Mouse (Mus musculus) midbrain, embryonic 16.5 days (tissue): ENCODE measurements around the gene Ptgir. TPM values are rescaled to one million over a fixed set of nuclear protein-coding genes. Genes with fewer than 3 reads are reported as not detected.

ENCODE experiments used
- ATAC-seq: fragments of 200-750 bp; cut with Nextera tagmentation; 2 replicates; pipeline ENCODE4 v1.8.0; 2017; ENCODE audit warnings: moderate TSS enrichment
- H3K27ac ChIP-seq: fragments of 300-500 bp; sonication (generic); 2 replicates; pipeline ENCODE4 v1.5.1; 2014; ENCODE audit warnings: mild to moderate bottlenecking, low read length, mixed read lengths
- H3K27me3 ChIP-seq: fragments of 300-500 bp; sonication (generic); 2 replicates; pipeline ENCODE4 v1.6.1; 2014; ENCODE audit warnings: low read depth, low read length, mixed read lengths; ENCODE audit not compliant: control insufficient read depth, insufficient read depth
- H3K36me3 ChIP-seq: fragments of 300-500 bp; sonication (generic); 2 replicates; pipeline ENCODE4 v1.6.1; 2014; ENCODE audit warnings: mild to moderate bottlenecking, low read length, moderate library complexity, mixed read lengths; ENCODE audit not compliant: control insufficient read depth, insufficient read depth
- H3K4me1 ChIP-seq: fragments of 300-500 bp; sonication (generic); 2 replicates; pipeline ENCODE4 v1.6.1; 2014; ENCODE audit warnings: mild to moderate bottlenecking, low read length, mixed read lengths; ENCODE audit not compliant: control insufficient read depth, insufficient read depth
- H3K4me2 ChIP-seq: fragments of 300-500 bp; sonication (generic); 2 replicates; pipeline ENCODE4 v1.6.1; 2014; ENCODE audit warnings: mild to moderate bottlenecking, low read length, mixed read lengths
- H3K4me3 ChIP-seq: fragments of 300-500 bp; sonication (generic); 2 replicates; pipeline ENCODE4 v1.5.1; 2014; ENCODE audit warnings: low read depth, mild to moderate bottlenecking, low read length, moderate library complexity, mixed read lengths
- H3K9ac ChIP-seq: fragments of 300-500 bp; sonication (generic); 2 replicates; pipeline ENCODE4 v1.6.1; 2014; ENCODE audit warnings: low read depth, low read length, mixed read lengths
- H3K9me3 ChIP-seq: fragments of 300-500 bp; sonication (generic); replicated peaks from 2 replicates; pipeline ENCODE4 v1.6.1; 2014; ENCODE audit warnings: mild to moderate bottlenecking, low read length, mixed read lengths; ENCODE audit not compliant: control insufficient read depth, poor library complexity, severe bottlenecking
- WGBS: fragments of 180-500 bp; shearing (Covaris S2); extraction: QIAGEN DNeasy Blood & Tissue Kit; methylation state at CpG from one replicate; pipeline ENCODE4 v1.1.7; 2014; 5-methylcytosine and 5-hydroxymethylcytosine counted together
- polyA plus RNA-seq: library from polyadenylated mRNA; unstranded; fragments of >200 nt; fragmentation: Nextera tagmentation; extraction: Ambion mirVana; gene quantifications from 2 replicates; pipeline ENCODE4 v1.2.1, GENCODE M21; 2015

Gene Ptgir
- polyA plus RNA-seq, 1 experiment from 2014 or later: 0.23 TPM

GRCm38 (mm10) chr7:16908859-16909258 lies 2.6 kb downstream of the Ptgir start:
- Histone ChIP-seq H3K4me2 (no peak overlapping the region), H3K9ac (no peak overlapping the region), H3K27me3 (no peaks in the 10 kb centered on the region), H3K4me1 (no peaks in the 10 kb centered on the region; the same call in 1 of the 2 replicates), H3K27ac (no peak overlapping the region), H3K36me3 (no peaks in the 10 kb centered on the region), H3K9me3 (no peaks in the 10 kb centered on the region), H3K4me3 (no peak overlapping the region)
- 64% methylated on average over 11 of the region's 11 CpGs for WGBS
- no peak for ATAC-seq

- Histone ChIP-seq H3K9me3 (no peaks in the 10 kb centered on the region), H3K4me3 (no peak overlapping the region), H3K27ac (no peak overlapping the region), H3K36me3 (peaks cover 10% of the 10 kb centered on the region), H3K9ac (no peak overlapping the region), H3K4me2 (no peak overlapping the region), H3K4me1 (no peaks in the 10 kb centered on the region; the same call in 1 of the 2 replicates), H3K27me3 (no peaks in the 10 kb centered on the region)
- ATAC-seq: no peak
- WGBS: 55% methylated on average over 10 of the region's 10 CpGs
Measured at GRCm38 (mm10) chr7:16909909-16910308, 3.6 kb downstream of the Ptgir start.

- WGBS: 92% methylated on average over 3 of the region's 3 CpGs
- no peak overlapping the region for H3K4me3 ChIP-seq
- H3K4me2 ChIP-seq: no peak overlapping the region
- H3K27me3 ChIP-seq: no peaks in the 10 kb centered on the region
- H3K36me3 ChIP-seq: peaks cover 28% of the 10 kb centered on the region
- no peaks in the 10 kb centered on the region for H3K9me3 ChIP-seq
- ATAC-seq: no peak
- no peaks in the 10 kb centered on the region; the same call in 1 of the 2 replicates for H3K4me1 ChIP-seq
- no peak overlapping the region for H3K27ac ChIP-seq
- H3K9ac ChIP-seq: no peak overlapping the region
Measured at GRCm38 (mm10) chr7:16911904-16912303, 5.6 kb downstream of the Ptgir start.

GRCm38 (mm10) chr7:16912360-16912759 lies 6.1 kb downstream of the Ptgir start:
- H3K4me1 ChIP-seq: no peaks in the 10 kb centered on the region; the same call in 1 of the 2 replicates
- 80% methylated on average over 6 of the region's 6 CpGs for WGBS
- no peaks in the 10 kb centered on the region for H3K27me3 ChIP-seq
- peaks cover 31% of the 10 kb centered on the region for H3K36me3 ChIP-seq
- ATAC-seq: no peak
- H3K4me3 ChIP-seq: no peak overlapping the region
- no peak overlapping the region for H3K27ac ChIP-seq
- no peak overlapping the region for H3K9ac ChIP-seq
- no peak overlapping the region for H3K4me2 ChIP-seq
- H3K9me3 ChIP-seq: no peaks in the 10 kb centered on the region

- 0 out of 2 replicates have a peak overlapping the region, but pooled peaks have one; percentile 23 for H3K27ac ChIP-seq
- no peak overlapping the region for H3K4me2 ChIP-seq
- no peaks in the 10 kb centered on the region; the same call in 1 of the 2 replicates for H3K4me1 ChIP-seq
- no peak overlapping the region for H3K9ac ChIP-seq
- no peaks in the 10 kb centered on the region for H3K27me3 ChIP-seq
- peaks cover 45% of the 10 kb centered on the region for H3K36me3 ChIP-seq
- no peak overlapping the region for H3K4me3 ChIP-seq
- WGBS: 42% methylated on average over 10 of the region's 10 CpGs
- peak; percentile 29 for ATAC-seq
- H3K9me3 ChIP-seq: no peaks in the 10 kb centered on the region
Measured at GRCm38 (mm10) chr7:16913806-16914452, 7.6 kb downstream of the Ptgir start.

GRCm38 (mm10) chr7:16914453-16915343 lies 8.4 kb downstream of the Ptgir start:
- H3K36me3 ChIP-seq: peaks cover 50% of the 10 kb centered on the region
- 84% methylated on average over 18 of the region's 18 CpGs for WGBS
- no peak overlapping the region for H3K4me3 ChIP-seq
- no peak overlapping the region for H3K4me2 ChIP-seq
- H3K9ac ChIP-seq: no peak overlapping the region
- peaks cover 7% of the 10 kb centered on the region for H3K4me1 ChIP-seq
- peak; percentile 8; the same call in 1 of the 2 replicates for ATAC-seq
- H3K27ac ChIP-seq: no peak overlapping the region
- H3K27me3 ChIP-seq: no peaks in the 10 kb centered on the region
- no peaks in the 10 kb centered on the region for H3K9me3 ChIP-seq

- Histone ChIP-seq H3K27me3 (no peaks in the 10 kb centered on the region), H3K4me2 (no peak overlapping the region), H3K36me3 (peaks cover 50% of the 10 kb centered on the region), H3K9me3 (no peaks in the 10 kb centered on the region), H3K4me3 (no peak overlapping the region), H3K27ac (no peak overlapping the region), H3K9ac (no peak overlapping the region), H3K4me1 (peaks cover 17% of the 10 kb centered on the region)
- 90% methylated on average over 32 of the region's 32 CpGs for WGBS
- ATAC-seq: no peak
Measured at GRCm38 (mm10) chr7:16915461-16916340, 9.4 kb downstream of the Ptgir start.

GRCm38 (mm10) chr7:16916342-16917265 lies 10.3 kb downstream of the Ptgir start:
- no peak overlapping the region for H3K27ac ChIP-seq
- H3K9me3 ChIP-seq: no peaks in the 10 kb centered on the region
- WGBS: 86% methylated on average over 29 of the region's 30 CpGs
- peaks cover 26% of the 10 kb centered on the region for H3K4me1 ChIP-seq
- no peaks in the 10 kb centered on the region for H3K27me3 ChIP-seq
- no peak overlapping the region for H3K9ac ChIP-seq
- H3K36me3 ChIP-seq: peaks cover 50% of the 10 kb centered on the region
- no peak overlapping the region for H3K4me3 ChIP-seq
- no peak for ATAC-seq
- no peak overlapping the region for H3K4me2 ChIP-seq
